Mouse (Mus musculus) liver, embryonic 12.5 days (tissue): ENCODE results near the gene Dnpep. TPM values are rescaled to one million over a fixed set of nuclear protein-coding genes. Genes with fewer than 3 reads are reported as not detected.
A peak's percentile ranks its signal among the peaks of the same experiment; 100 is the strongest.

Experiments
- ATAC-seq: fragments of 200-750 bp; cut with Nextera tagmentation; 2 replicates; pipeline ENCODE4 v1.8.0; 2017; ENCODE audit warnings: moderate number of reproducible peaks, mild to moderate bottlenecking, moderate library complexity
- H3K27ac ChIP-seq: fragments of 300-500 bp; sonication (generic); 2 replicates; pipeline ENCODE4 v1.5.1; 2016; ENCODE audit warnings: mild to moderate bottlenecking
- H3K27me3 ChIP-seq: fragments of 300-500 bp; sonication (generic); replicated peaks from 2 replicates; pipeline ENCODE4 v1.6.1; 2016; ENCODE audit warnings: mild to moderate bottlenecking, moderate library complexity
- H3K36me3 ChIP-seq: fragments of 300-500 bp; sonication (generic); 2 replicates; pipeline ENCODE4 v1.6.1; 2016; ENCODE audit warnings: mild to moderate bottlenecking, moderate library complexity
- H3K4me1 ChIP-seq: fragments of 300-500 bp; sonication (generic); 2 replicates; pipeline ENCODE4 v1.6.1; 2016
- H3K4me2 ChIP-seq: fragments of 300-500 bp; sonication (generic); 2 replicates; pipeline ENCODE4 v1.6.1; 2016; ENCODE audit warnings: mild to moderate bottlenecking, moderate library complexity
- H3K4me3 ChIP-seq: fragments of 300-500 bp; sonication (generic); 2 replicates; pipeline ENCODE4 v1.5.1; 2016; ENCODE audit warnings: mild to moderate bottlenecking, moderate library complexity
- H3K9ac ChIP-seq: fragments of 300-500 bp; sonication (generic); 2 replicates; pipeline ENCODE4 v1.6.1; 2016; ENCODE audit warnings: mild to moderate bottlenecking, moderate library complexity
- H3K9me3 ChIP-seq: fragments of 300-500 bp; sonication (generic); replicated peaks from 2 replicates; pipeline ENCODE4 v1.6.1; 2016; ENCODE audit warnings: mild to moderate bottlenecking, moderate library complexity
- WGBS: fragments of 180-500 bp; shearing (Covaris S2); methylation state at CpG from one replicate; pipeline ENCODE4 v1.1.7; 2016; ENCODE audit not compliant: insufficient replicate concordance; 5-methylcytosine and 5-hydroxymethylcytosine counted together
- polyA plus RNA-seq: library from polyadenylated mRNA; unstranded; fragments of >200 nt; fragmentation: Nextera tagmentation; extraction: Ambion mirVana; gene quantifications from 2 replicates; pipeline ENCODE4 v1.2.1, GENCODE M21; 2016

Gene Dnpep
- polyA plus RNA-seq, 1 experiment from 2014 or later, result 66.3 TPM

- ATAC-seq, result no peak
- H3K27ac ChIP-seq, result peak overlapping the region; percentile 66
- peak overlapping the region; percentile 52 for H3K9ac ChIP-seq
Observed at GRCm38 (mm10) chr1:75318301-75318700, 511 bp upstream of the Dnpep start.

GRCm38 (mm10) chr1:75316861-75317240, 939 bp downstream of the Dnpep start:
- peak overlapping the region; percentile 94 for H3K27ac ChIP-seq
- H3K4me2 ChIP-seq, result peak overlapping the region; percentile 92
- no peaks in the 10 kb centered on the region for H3K27me3 ChIP-seq
- H3K36me3 ChIP-seq, result peaks cover 35% of the 10 kb centered on the region
- H3K9ac ChIP-seq, result peak overlapping the region; percentile 82
- WGBS, result under 1% methylated on average over 20 of the region's 20 CpGs
- H3K9me3 ChIP-seq, result no peaks in the 10 kb centered on the region
- peaks cover 35% of the 10 kb centered on the region for H3K4me1 ChIP-seq
- peak overlapping the region; percentile 79 for H3K4me3 ChIP-seq
- peak; percentile 25 for ATAC-seq

More at GRCm38 (mm10) chr1:75318301-75318700, 511 bp upstream of the Dnpep start:
- H3K4me1 ChIP-seq, result peaks cover 35% of the 10 kb centered on the region
- peak overlapping the region; percentile 79 for H3K4me3 ChIP-seq
- H3K36me3 ChIP-seq, result peaks cover 22% of the 10 kb centered on the region
- 55% methylated on average over 3 of the region's 3 CpGs for WGBS
- H3K4me2 ChIP-seq, result peak overlapping the region; percentile 92
- no peaks in the 10 kb centered on the region for H3K9me3 ChIP-seq
- no peaks in the 10 kb centered on the region for H3K27me3 ChIP-seq

- Histone ChIP-seq H3K4me3 (peak overlapping the region; percentile 79), H3K9me3 (no peaks in the 10 kb centered on the region), H3K27me3 (no peaks in the 10 kb centered on the region), H3K36me3 (peaks cover 47% of the 10 kb centered on the region), H3K4me2 (peak overlapping the region; percentile 92), H3K27ac (peak overlapping the region; percentile 94; the same call in 1 of the 2 replicates), H3K9ac (peak overlapping the region; percentile 82), H3K4me1 (peaks cover 35% of the 10 kb centered on the region)
- 82% methylated on average over 29 of the region's 29 CpGs for WGBS
- ATAC-seq, result no peak
Observed at GRCm38 (mm10) chr1:75315456-75316365, 2.1 kb downstream of the Dnpep start.

DNA sequence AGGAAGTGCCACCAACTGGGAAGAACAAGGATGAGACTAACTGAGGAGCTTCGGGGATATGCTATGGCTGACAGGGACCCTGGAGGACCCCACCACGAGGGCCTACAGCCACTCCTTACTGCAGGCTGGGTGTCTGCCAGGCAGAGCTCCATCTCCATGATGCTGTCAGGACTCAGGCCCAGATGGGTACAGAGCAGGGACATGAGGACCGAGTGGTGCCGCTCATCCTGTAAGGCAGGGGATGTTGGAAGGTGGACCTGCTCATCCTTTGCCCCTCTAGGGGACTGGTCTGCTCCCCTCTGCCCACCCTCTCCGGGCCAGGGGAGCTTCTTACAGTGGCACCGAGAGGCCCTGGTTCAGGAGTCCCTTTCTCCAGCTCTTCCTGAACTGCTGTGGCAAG, 2.8 kb downstream of the Dnpep start:
- Histone ChIP-seq H3K9me3 (no peaks in the 10 kb centered on the region), H3K4me1 (peaks cover 35% of the 10 kb centered on the region), H3K36me3 (peaks cover 54% of the 10 kb centered on the region), H3K27ac (no peak overlapping the region), H3K9ac (no peak overlapping the region), H3K27me3 (no peaks in the 10 kb centered on the region), H3K4me2 (no peak overlapping the region), H3K4me3 (no peak overlapping the region)
- no peak for ATAC-seq
- 78% methylated on average over 6 of the region's 6 CpGs for WGBS

GRCm38 (mm10) chr1:75311694-75312093, 6.1 kb downstream of the Dnpep start:
- 81% methylated on average over 6 of the region's 6 CpGs for WGBS
- Histone ChIP-seq H3K4me1 (peaks cover 28% of the 10 kb centered on the region), H3K4me2 (no peak overlapping the region), H3K9me3 (no peaks in the 10 kb centered on the region), H3K27ac (no peak overlapping the region), H3K27me3 (no peaks in the 10 kb centered on the region), H3K36me3 (peaks cover 78% of the 10 kb centered on the region), H3K9ac (no peak overlapping the region), H3K4me3 (no peak overlapping the region)
- ATAC-seq, result no peak

- no peak overlapping the region for H3K4me2 ChIP-seq
- H3K27ac ChIP-seq, result no peak overlapping the region
- 50% methylated on average over 2 of the region's 2 CpGs for WGBS
- no peak overlapping the region for H3K4me3 ChIP-seq
- peaks cover 23% of the 10 kb centered on the region for H3K36me3 ChIP-seq
- no peaks in the 10 kb centered on the region for H3K27me3 ChIP-seq
- H3K9ac ChIP-seq, result no peak overlapping the region
- no peaks in the 10 kb centered on the region for H3K9me3 ChIP-seq
- ATAC-seq, result no peak
- no peaks in the 10 kb centered on the region for H3K4me1 ChIP-seq
Observed at GRCm38 (mm10) chr1:75304662-75305061, 13.1 kb downstream of the Dnpep start.

DNA sequence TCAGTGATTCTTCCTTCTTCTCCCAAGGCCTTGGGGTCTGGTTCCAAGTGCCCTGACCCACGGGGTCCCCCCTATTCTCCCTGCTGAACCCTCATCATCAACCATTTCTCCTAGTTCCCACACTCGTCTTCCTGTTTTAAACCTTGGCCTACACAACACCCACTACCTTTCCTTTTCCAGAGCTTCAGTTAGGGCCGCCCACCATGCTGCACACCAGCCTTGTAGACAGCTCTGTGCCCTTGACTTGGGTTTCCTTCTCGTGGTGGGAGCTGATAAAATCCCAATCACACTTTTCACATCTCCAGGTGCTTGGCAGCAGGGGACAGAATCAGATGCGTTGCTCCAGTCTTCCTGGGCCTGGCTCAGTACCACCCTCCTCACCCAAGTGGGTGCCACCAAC, 23.5 kb downstream of the Dnpep start:
- WGBS, result 42% methylated on average over 5 of the region's 5 CpGs
- Histone ChIP-seq H3K9ac (no peak overlapping the region), H3K36me3 (no peaks in the 10 kb centered on the region), H3K9me3 (no peaks in the 10 kb centered on the region), H3K27me3 (peaks cover 15% of the 10 kb centered on the region; the same call in 1 of the 2 replicates), H3K4me1 (no peaks in the 10 kb centered on the region), H3K4me2 (no peak overlapping the region), H3K4me3 (no peak overlapping the region), H3K27ac (no peak overlapping the region)
- ATAC-seq, result no peak

DNA sequence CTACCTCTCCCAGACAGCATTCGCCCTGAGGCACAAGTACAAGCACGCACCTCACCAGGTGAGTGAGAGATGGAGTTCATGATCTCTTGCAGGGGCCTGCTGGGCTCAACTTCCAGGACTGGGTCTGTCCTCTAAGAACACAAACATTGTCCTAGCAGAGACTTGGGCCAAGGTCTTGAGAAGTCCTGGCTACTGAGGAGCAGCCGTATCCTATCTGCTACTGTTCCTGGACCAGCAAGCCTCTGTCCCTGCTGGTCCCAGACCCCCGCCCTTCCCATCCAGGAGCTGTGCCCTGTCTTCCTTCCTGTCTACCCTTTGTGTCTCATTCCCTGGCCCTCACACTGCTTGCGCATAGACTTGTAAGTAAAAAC, 24.5 kb downstream of the Dnpep start:
- H3K4me2 ChIP-seq, result no peak overlapping the region
- no peak overlapping the region for H3K27ac ChIP-seq
- H3K9ac ChIP-seq, result no peak overlapping the region
- ATAC-seq, result no peak
- no peaks in the 10 kb centered on the region for H3K9me3 ChIP-seq
- peaks cover 15% of the 10 kb centered on the region; the same call in 1 of the 2 replicates for H3K27me3 ChIP-seq
- no peaks in the 10 kb centered on the region for H3K4me1 ChIP-seq
- 66% methylated on average over 5 of the region's 5 CpGs for WGBS
- H3K36me3 ChIP-seq, result no peaks in the 10 kb centered on the region
- no peak overlapping the region for H3K4me3 ChIP-seq

DNA sequence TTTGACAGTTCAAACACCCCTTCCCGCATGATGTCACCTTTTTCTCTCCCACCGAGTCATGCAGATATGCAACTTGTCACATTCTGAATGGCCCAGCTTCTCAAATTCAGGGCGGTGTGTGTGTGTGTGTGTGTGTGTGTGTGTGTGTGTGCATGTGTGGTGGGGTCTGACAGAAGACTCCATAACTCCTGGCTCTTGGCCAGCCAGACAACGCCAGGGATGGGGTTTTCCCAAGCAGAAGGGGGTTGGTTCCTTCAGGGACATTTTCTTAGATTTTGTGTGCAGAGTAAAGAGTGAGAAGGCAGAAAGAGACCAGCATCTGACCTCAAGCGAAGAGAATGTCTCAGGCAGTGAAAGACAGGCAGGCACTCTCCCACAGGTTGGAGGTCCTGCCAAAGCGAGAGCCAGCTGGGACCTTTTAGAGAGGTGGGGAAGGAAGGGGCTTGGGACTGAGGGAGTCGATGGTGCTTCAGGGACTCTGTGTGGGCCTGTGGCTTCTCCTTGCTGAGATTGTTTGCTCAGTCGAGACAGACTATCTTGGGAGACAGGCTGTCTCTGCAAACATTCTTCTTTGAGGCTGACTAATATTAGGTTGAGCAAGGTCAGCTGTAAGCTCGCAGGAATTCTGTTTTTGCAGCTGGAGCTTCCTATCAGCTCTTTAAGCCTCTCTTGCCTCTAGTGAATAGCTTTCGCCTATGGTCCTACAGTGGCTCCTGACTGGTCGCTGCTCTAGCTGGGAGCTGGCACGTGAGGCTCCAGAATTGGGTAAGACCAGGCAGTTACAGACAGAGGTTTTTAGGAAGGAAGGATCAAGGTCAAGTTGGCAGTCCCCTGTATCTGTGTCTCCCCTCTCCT, 25.1 kb downstream of the Dnpep start:
- H3K9me3 ChIP-seq, result no peaks in the 10 kb centered on the region
- WGBS, result 36% methylated on average over 12 of the region's 12 CpGs
- H3K9ac ChIP-seq, result no peak overlapping the region
- 0 out of 2 replicates have a peak overlapping the region, but pooled peaks have one; percentile 17 for H3K27ac ChIP-seq
- peaks cover 15% of the 10 kb centered on the region; the same call in 1 of the 2 replicates for H3K27me3 ChIP-seq
- H3K4me1 ChIP-seq, result no peaks in the 10 kb centered on the region
- H3K4me2 ChIP-seq, result no peak overlapping the region
- H3K36me3 ChIP-seq, result no peaks in the 10 kb centered on the region
- ATAC-seq, result no peak
- no peak overlapping the region for H3K4me3 ChIP-seq

DNA sequence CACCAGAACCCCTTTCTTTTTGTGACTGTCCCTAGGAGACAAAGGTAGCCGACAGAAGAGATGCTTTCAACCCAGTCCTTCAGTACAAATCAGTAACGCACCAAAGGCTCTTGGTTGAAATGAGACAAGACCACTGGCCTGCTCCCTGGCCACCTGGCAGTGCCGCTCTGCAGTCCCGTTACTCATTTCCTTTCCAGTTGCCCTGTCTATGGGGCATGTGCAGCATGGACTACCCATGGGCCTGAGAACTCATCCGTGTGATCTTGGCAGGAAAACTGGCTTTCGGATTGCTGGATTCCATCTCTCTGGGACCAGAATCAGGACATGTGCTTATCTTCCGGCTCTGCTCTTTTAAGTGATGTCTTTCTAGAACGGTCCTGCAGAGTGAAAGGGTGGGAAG, 26.5 kb downstream of the Dnpep start:
- ATAC-seq, result no peak

DNA sequence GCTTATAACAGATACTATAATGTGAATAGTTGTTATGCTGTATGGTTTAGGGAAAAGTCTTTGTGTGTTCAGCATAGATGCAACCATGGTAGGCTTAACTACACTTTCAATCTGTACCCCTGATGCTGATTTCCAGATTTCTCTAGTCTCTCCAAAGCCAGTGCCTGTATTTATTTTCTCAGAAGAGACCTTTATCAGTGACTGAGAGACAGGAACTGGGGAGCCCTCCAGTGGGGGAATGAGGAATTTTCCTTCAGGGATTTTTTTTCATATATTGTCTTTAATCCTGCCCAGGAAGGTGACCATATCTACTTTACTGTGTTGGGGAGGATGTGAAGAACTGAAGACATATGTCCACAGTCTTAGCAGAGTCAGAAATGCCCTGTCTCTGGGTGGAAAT, 27.2 kb downstream of the Dnpep start:
- H3K9ac ChIP-seq, result no peak overlapping the region
- no peak overlapping the region for H3K4me3 ChIP-seq
- no peak overlapping the region for H3K27ac ChIP-seq
- H3K4me2 ChIP-seq, result no peak overlapping the region
- no peak for ATAC-seq
- peaks cover 13% of the 10 kb centered on the region; the same call in 1 of the 2 replicates for H3K27me3 ChIP-seq
- no peaks in the 10 kb centered on the region for H3K9me3 ChIP-seq
- no peaks in the 10 kb centered on the region for H3K4me1 ChIP-seq
- H3K36me3 ChIP-seq, result no peaks in the 10 kb centered on the region

More for the DNA sequence above, 26.5 kb downstream of the Dnpep start:
- H3K36me3 ChIP-seq, result no peaks in the 10 kb centered on the region
- H3K9ac ChIP-seq, result no peak overlapping the region
- no peaks in the 10 kb centered on the region for H3K9me3 ChIP-seq
- no peak overlapping the region for H3K4me3 ChIP-seq
- no peak overlapping the region for H3K4me2 ChIP-seq
- WGBS, result 69% methylated on average over 8 of the region's 8 CpGs
- peaks cover 19% of the 10 kb centered on the region; the same call in 1 of the 2 replicates for H3K27me3 ChIP-seq
- H3K4me1 ChIP-seq, result no peaks in the 10 kb centered on the region
- H3K27ac ChIP-seq, result no peak overlapping the region
